Mouse (Mus musculus) liver, embryonic 11.5 days (tissue): ENCODE results near the gene Ubn2. TPM values are rescaled to one million over a fixed set of nuclear protein-coding genes. Genes with fewer than 3 reads are reported as not detected.
"Not testable (repeated sequence)": the region's sequence is repeated elsewhere in the genome, so short reads cannot be mapped to it uniquely, and the experiment has no call there.

Experiments used
- ATAC-seq: fragments of 200-750 bp; cut with Nextera tagmentation; replicated peaks from 2 replicates; pipeline ENCODE4 v1.8.0; 2017; ENCODE audit warnings: moderate number of reproducible peaks, mild to moderate bottlenecking, moderate TSS enrichment, moderate library complexity; ENCODE audit not compliant: low FRiP score
- DNase-seq: peaks from one replicate; pipeline ENCODE4 v3.0.0-alpha.2; 2017; ENCODE audit warnings: low spot score
- H3K27ac ChIP-seq: fragments of 300-500 bp; sonication (generic); 2 replicates; pipeline ENCODE4 v1.5.1; 2014; ENCODE audit warnings: mild to moderate bottlenecking, low read depth, low read length, control low read depth
- H3K27me3 ChIP-seq: fragments of 300-500 bp; sonication (generic); replicated peaks from 2 replicates; pipeline ENCODE4 v1.6.1; 2014; ENCODE audit warnings: low read length, mixed read lengths; ENCODE audit not compliant: control insufficient read depth, insufficient read depth
- H3K36me3 ChIP-seq: fragments of 300-500 bp; sonication (generic); 2 replicates; pipeline ENCODE4 v1.6.1; 2014; ENCODE audit warnings: mild to moderate bottlenecking, low read length, moderate library complexity, mixed read lengths; ENCODE audit not compliant: control insufficient read depth, insufficient read depth
- H3K4me1 ChIP-seq: fragments of 300-500 bp; sonication (generic); replicated peaks from 2 replicates; pipeline ENCODE4 v1.6.1; 2014; ENCODE audit warnings: low read length, mixed read lengths; ENCODE audit not compliant: control insufficient read depth, insufficient read depth
- H3K4me2 ChIP-seq: fragments of 300-500 bp; sonication (generic); 2 replicates; pipeline ENCODE4 v1.6.1; 2014; ENCODE audit warnings: mild to moderate bottlenecking, control low read depth, moderate library complexity
- H3K4me3 ChIP-seq: fragments of 300-500 bp; sonication (generic); 2 replicates; pipeline ENCODE4 v1.5.1; 2014; ENCODE audit warnings: low read depth, low read length, control low read depth
- H3K9ac ChIP-seq: fragments of 300-500 bp; sonication (generic); 2 replicates; pipeline ENCODE4 v1.6.1; 2014; ENCODE audit warnings: low read depth, low read length, control low read depth
- H3K9me3 ChIP-seq: fragments of 300-500 bp; sonication (generic); 2 replicates; pipeline ENCODE4 v1.6.1; 2016; ENCODE audit warnings: low read length, inconsistent platforms, mixed read lengths; ENCODE audit not compliant: control insufficient read depth
- WGBS: fragments of 180-500 bp; shearing (Covaris S2); extraction: QIAGEN DNeasy Blood & Tissue Kit; methylation state at CpG from one replicate; pipeline ENCODE4 v1.1.7; 2014; 5-methylcytosine and 5-hydroxymethylcytosine counted together
- polyA plus RNA-seq: library from polyadenylated mRNA; unstranded; fragments of >200 nt; fragmentation: Nextera tagmentation; extraction: Ambion mirVana; gene quantifications from 2 replicates; pipeline ENCODE4 v1.2.1, GENCODE M21; 2014

Gene Ubn2
- polyA plus RNA-seq, 1 experiment from 2014 or later: 14.5 TPM

- H3K4me2 ChIP-seq, H3K9ac ChIP-seq, H3K36me3 ChIP-seq, H3K9me3 ChIP-seq, DNase-seq, H3K4me3 ChIP-seq, H3K27ac ChIP-seq, H3K27me3 ChIP-seq, H3K4me1 ChIP-seq, ATAC-seq: not testable (repeated sequence)
- WGBS: 85% methylated on average over 2 of the region's 2 CpGs
Observed at GRCm38 (mm10) chr6:38547005-38547404, 113.3 kb downstream of the Ubn2 start.

- WGBS: 90% methylated on average over 1 of the region's 1 CpGs
- Histone ChIP-seq H3K27ac (no peak overlapping the region), H3K9me3 (no peaks in the 10 kb centered on the region), H3K9ac (no peak overlapping the region), H3K4me1 (peaks cover 7% of the 10 kb centered on the region), H3K4me3 (no peak overlapping the region), H3K4me2 (no peak overlapping the region), H3K27me3 (no peaks in the 10 kb centered on the region), H3K36me3 (no peaks in the 10 kb centered on the region)
- ATAC-seq (no peak), DNase-seq (no peak)
Observed at GRCm38 (mm10) chr6:38547707-38548106, 114.0 kb downstream of the Ubn2 start.

DNA sequence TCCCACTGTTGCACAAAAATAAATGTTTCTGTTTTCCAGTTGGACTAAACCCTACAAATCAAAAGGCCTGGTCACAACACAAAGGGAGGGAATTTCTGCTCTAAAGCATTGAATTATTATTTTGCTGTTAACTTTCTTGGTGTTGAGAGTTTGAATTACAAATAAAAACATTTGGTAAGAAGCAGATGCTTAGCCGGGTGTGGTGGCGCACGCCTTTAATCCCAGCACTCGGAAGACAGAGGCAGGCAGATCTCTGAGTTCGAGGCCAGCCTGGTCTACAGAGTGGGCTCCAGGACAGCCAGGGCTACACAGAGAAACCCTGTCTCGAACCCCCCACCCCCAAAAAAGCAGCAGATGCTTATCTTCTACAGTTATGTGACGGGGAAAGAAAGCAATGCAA lies 114.8 kb downstream of the Ubn2 start:
- not testable (repeated sequence) for DNase-seq, ATAC-seq, H3K36me3 ChIP-seq, H3K9me3 ChIP-seq, H3K4me3 ChIP-seq, H3K27ac ChIP-seq, H3K27me3 ChIP-seq, H3K9ac ChIP-seq, H3K4me1 ChIP-seq, H3K4me2 ChIP-seq
- 93% methylated on average over 7 of the region's 7 CpGs for WGBS

DNA sequence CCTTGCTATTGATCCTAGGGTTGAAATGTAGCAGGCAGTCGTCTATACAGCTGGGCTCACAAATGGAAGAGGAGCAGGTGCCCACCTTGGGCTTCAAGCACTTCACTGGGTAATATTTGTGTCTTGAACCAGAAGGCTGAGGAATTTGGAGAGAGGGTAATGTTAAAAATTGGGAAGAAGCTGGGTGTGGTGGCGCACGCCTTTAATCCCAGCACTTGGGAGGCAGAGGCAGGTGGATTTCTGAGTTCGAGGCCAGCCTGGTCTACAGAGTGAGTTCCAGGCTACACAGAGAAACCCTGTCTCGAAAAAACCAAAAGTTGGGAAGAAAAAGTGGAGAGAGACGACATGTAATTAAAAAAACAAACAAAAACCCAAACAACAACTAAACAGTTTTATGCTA lies 116.1 kb downstream of the Ubn2 start:
- WGBS: 82% methylated on average over 6 of the region's 6 CpGs
- not testable (repeated sequence) for H3K27me3 ChIP-seq, H3K36me3 ChIP-seq, ATAC-seq, DNase-seq, H3K9me3 ChIP-seq
- peak overlapping the region; percentile 83 for H3K9ac ChIP-seq
- H3K4me2 ChIP-seq: peak overlapping the region; percentile 69
- peaks cover 12% of the 10 kb centered on the region for H3K4me1 ChIP-seq
- peak overlapping the region; percentile 69 for H3K4me3 ChIP-seq
- H3K27ac ChIP-seq: peak overlapping the region; percentile 98; the same call in 1 of the 2 replicates

DNA sequence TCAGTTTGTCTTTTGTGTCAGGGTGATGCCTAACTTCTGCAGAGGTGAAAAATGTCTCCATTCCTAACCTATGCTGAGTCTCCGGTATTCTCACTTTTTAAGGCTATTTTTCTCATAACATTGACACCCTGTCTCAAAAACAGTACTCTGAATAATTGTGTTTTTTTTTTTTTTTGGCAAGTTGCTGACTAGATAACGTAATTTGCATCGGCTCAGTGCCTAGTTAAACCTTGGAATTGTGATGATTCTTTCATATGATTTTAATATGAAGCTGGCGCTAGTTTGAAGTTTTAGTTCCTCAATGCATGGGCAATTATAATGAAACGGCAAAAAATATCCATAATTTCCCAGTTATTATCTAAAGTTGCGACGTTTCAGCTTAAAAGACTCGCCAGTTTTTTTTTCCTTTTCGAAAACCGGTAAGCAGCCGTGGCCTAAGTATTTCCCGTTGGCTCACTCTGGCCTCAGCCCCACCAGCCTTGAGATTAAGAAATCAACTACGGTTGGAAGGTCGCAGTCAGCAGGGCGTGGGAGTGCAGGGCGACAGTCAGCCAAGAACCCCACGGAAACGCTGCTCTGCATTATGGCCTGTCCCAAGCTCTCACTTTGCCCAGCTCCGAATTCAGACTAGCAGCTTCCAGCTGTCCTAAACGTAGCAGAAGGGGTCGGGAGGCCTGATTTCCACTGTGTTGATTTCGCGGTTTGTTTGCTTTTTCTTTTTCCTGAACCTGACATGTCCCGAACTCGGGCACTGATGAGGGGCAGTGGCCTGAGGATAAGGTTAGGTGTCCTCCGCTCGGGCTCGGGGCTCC lies 116.7 kb downstream of the Ubn2 start:
- H3K4me3 ChIP-seq: peak overlapping the region; percentile 69
- no peaks in the 10 kb centered on the region; the same call in 1 of the 2 replicates for H3K36me3 ChIP-seq
- no peaks in the 10 kb centered on the region for H3K27me3 ChIP-seq
- 6% methylated on average over 28 of the region's 28 CpGs for WGBS
- H3K9me3 ChIP-seq: no peaks in the 10 kb centered on the region
- peak overlapping the region; percentile 69 for H3K4me2 ChIP-seq
- peak overlapping the region; percentile 98 for H3K27ac ChIP-seq
- DNase-seq (peak; percentile 87), ATAC-seq (peak; percentile 67)
- H3K9ac ChIP-seq: peak overlapping the region; percentile 83
- H3K4me1 ChIP-seq: peaks cover 12% of the 10 kb centered on the region

GRCm38 (mm10) chr6:38551062-38551988 lies 117.6 kb downstream of the Ubn2 start, which contains the start of gene Luc7l2:
Gene Luc7l2, plus strand, starts transcription at chr6:38551334.
- Histone ChIP-seq H3K4me3 (peak within 1 kb of the TSS; percentile 69), H3K4me1 (peaks cover 14% of the 10 kb centered on the region), H3K27ac (peak within 1 kb of the TSS; percentile 98), H3K36me3 (peaks cover 5% of the 10 kb centered on the region; the same call in 1 of the 2 replicates), H3K9ac (peak within 1 kb of the TSS; percentile 97), H3K4me2 (peak within 1 kb of the TSS; percentile 69), H3K27me3 (no peaks in the 10 kb centered on the region), H3K9me3 (no peaks in the 10 kb centered on the region)
- DNase-seq (peak; percentile 96), ATAC-seq (peak; percentile 83)
- WGBS: under 1% methylated on average over 96 of the region's 98 CpGs

GRCm38 (mm10) chr6:38551989-38552635 lies 118.4 kb downstream of the Ubn2 start:
- Histone ChIP-seq H3K9me3 (no peaks in the 10 kb centered on the region), H3K27me3 (no peaks in the 10 kb centered on the region), H3K4me2 (peak overlapping the region; percentile 51), H3K4me3 (peak overlapping the region; percentile 69), H3K4me1 (peaks cover 14% of the 10 kb centered on the region), H3K9ac (peak overlapping the region; percentile 97), H3K27ac (peak overlapping the region; percentile 98), H3K36me3 (peaks cover 5% of the 10 kb centered on the region; the same call in 1 of the 2 replicates)
- ATAC-seq (peak; percentile 92), DNase-seq (peak; percentile 98)
- under 1% methylated on average over 32 of the region's 32 CpGs for WGBS

GRCm38 (mm10) chr6:38552636-38553000 lies 118.9 kb downstream of the Ubn2 start:
- H3K4me3 ChIP-seq: peak overlapping the region; percentile 69
- H3K4me2 ChIP-seq: peak overlapping the region; percentile 51
- H3K27ac ChIP-seq: no peak overlapping the region
- peaks cover 14% of the 10 kb centered on the region for H3K4me1 ChIP-seq
- DNase-seq: no peak
- 20% methylated on average over 5 of the region's 5 CpGs for whole genome bisulfite sequencing
- no peak for ATAC-seq
- no peak overlapping the region for H3K9ac ChIP-seq
- H3K9me3 ChIP-seq: no peaks in the 10 kb centered on the region
- H3K27me3 ChIP-seq: no peaks in the 10 kb centered on the region
- H3K36me3 ChIP-seq: peaks cover 7% of the 10 kb centered on the region; the same call in 1 of the 2 replicates
